Mouse (Mus musculus) duodenum, adult 2 months (tissue): Measurements from ENCODE around the gene Hist1h3g. TPM values are rescaled to one million over a fixed set of nuclear protein-coding genes. Genes with fewer than 3 reads are reported as not detected.

Source experiments
- polyA plus RNA-seq: library from polyadenylated mRNA; depleted of rRNA; stranded (reverse); fragments of >200 nt; gene quantifications from 2 replicates; pipeline ENCODE4 v1.2.3, GENCODE M21; 2012; ENCODE audit warnings: low replicate concordance; rRNA removed

The Hist1h3g gene
- polyA plus RNA-seq: 41.4 and 47.8 TPM in 2 replicates

DNA sequence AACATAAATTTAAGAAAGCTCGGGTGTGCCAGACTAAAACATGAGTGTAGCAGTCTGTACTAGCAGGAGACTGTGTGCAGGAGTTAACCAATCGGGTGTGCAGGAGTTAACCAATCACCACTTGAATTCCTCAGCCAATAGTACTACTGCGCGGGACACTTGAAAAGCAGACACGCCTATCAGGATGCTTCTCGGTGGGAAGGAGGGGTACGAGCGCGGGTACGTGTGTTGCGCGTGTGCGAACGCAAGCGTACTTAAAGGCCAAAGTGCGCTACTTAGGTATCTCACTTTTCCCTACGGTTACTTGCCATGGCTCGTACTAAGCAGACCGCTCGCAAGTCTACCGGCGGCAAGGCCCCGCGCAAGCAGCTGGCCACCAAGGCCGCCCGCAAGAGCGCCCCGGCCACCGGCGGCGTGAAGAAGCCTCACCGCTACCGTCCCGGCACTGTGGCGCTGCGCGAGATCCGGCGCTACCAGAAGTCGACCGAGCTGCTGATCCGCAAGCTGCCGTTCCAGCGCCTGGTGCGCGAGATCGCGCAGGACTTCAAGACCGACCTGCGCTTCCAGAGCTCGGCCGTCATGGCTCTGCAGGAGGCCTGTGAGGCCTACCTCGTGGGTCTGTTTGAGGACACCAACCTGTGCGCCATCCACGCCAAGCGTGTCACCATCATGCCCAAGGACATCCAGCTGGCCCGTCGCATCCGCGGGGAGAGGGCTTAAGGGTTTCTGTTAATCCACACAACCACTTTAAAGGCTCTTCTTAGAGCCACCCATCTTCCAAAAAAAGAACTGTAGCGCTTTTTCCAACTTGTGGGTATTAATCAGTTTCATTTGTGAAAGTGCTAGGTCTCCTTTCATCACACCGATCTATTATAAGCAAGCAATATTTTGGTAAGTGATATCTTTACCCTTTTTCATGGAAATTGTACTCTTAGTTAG is at the start of gene Hist1h3g:
Hist1h3g (plus strand) TSS at position 286 of the 939 bp plus-strand sequence.

DNA sequence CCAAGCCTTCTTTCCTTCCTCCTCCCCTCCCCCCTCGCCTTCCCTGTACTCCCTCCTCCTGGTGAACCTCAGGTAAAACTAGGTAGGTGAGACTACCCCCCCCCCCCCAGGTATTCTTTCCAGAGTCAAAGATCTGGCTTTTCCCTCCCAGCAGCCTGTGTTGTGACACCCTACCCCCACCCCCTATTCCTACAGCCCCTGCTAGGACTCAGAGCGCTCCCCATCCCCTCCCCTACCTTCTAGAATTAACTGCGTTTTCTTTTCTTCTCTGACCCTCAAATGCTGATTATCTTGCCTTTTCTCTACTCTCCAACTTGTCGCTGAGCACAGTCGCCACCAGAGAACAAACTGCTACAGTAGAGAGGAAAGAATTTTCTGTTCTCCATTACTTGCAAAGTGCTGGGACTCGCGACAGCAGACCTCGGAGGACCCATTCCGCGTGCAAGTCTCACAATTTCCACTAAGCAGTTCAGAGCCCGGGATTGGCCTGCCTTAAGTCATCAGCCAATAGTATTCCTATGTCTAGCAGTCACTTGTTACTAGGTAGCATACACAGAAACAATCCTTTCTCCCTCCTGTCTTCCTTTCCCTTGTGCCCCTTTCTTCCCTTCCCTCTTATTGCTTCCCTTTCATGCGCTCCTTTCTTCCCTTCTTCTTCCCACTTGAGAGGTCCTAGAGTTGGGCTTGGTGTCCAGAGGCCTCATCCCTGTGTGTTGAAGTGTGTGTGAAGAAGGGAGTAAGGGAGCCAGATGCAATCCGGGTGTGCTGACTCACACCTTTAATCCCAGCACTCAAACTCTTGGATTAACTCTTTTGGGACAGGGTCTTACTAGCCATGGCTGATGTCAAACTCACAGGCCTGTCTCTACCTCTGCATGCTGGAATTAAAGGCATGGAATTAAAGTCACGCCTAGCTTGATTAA is 46.6 kb upstream of the Hist1h3g start, which contains the start of gene Btn2a2:
Btn2a2 (minus strand) TSS at position 458 of the 923 bp plus-strand sequence.

DNA sequence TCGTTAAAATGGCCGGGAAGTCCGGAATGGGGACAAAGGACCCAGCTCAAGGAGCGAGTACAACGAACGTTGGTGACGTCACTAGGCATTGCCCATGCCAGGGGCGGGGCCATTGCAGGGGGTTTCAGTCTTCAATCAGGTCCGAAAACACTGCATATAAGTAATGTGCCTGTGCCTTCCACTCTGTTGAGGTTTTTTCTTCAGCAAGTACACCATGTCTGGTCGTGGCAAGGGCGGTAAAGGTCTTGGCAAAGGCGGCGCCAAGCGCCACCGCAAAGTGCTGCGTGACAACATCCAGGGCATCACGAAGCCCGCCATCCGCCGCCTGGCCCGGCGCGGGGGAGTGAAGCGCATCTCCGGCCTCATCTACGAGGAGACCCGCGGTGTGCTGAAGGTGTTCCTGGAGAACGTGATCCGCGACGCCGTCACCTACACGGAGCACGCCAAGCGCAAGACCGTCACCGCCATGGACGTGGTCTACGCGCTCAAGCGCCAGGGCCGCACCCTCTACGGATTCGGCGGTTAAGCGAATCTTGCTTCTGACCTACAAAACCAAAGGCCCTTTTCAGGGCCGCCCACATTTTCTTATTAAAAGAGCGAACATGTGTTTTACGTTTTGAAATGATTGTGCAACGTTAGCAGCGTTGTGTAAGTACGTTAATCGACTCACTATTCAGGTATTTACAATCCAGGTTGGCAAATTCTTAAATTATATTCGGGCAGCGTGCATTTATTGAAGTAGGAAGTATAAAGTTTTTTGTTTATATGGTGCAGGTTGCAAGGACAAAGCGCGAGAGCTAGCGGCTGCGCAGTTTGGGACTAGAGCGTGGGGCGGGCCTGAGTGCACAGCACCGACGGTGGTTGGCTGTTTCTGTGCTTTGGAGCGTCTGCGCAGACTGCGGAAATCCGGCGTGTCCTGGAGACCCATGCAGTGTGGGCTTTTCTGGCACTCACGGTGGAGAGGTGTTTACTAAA is 4.0 kb upstream of the Hist1h3g start, which contains the start of gene Hist1h4h:
Hist1h4h (plus strand) TSS at position 150 of the 975 bp plus-strand sequence.

DNA sequence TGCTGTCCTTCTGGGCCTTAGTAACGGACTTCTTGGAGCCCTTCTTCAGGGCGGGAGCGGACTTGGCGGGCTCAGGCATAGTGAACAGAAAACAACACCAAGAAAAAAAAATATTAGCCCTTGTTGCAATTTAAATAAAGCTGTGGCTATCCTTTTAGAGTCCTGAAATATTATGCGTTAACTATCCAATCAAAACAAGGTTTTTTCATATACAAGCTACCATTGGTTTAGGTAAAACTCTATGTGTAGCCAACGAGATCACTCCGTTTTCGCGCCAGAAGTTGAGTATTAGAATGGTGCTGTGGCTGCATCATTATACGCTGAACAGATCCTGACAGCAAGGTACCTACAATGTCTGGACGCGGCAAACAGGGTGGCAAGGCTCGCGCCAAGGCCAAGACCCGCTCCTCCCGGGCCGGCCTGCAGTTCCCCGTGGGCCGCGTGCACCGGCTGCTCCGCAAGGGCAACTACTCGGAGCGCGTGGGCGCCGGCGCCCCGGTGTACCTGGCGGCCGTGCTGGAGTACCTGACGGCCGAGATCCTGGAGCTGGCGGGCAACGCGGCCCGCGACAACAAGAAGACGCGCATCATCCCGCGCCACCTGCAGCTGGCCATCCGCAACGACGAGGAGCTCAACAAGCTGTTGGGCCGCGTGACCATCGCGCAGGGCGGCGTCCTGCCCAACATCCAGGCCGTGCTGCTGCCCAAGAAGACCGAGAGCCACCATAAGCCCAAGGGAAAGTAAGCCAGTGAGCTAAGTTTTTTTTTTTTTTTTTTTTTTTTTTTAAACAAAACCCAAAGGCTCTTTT is 1.5 kb upstream of the Hist1h3g start, which contains the start of gene Hist1h2af:
Hist1h2af (plus strand) TSS at position 347 of the 808 bp plus-strand sequence.

DNA sequence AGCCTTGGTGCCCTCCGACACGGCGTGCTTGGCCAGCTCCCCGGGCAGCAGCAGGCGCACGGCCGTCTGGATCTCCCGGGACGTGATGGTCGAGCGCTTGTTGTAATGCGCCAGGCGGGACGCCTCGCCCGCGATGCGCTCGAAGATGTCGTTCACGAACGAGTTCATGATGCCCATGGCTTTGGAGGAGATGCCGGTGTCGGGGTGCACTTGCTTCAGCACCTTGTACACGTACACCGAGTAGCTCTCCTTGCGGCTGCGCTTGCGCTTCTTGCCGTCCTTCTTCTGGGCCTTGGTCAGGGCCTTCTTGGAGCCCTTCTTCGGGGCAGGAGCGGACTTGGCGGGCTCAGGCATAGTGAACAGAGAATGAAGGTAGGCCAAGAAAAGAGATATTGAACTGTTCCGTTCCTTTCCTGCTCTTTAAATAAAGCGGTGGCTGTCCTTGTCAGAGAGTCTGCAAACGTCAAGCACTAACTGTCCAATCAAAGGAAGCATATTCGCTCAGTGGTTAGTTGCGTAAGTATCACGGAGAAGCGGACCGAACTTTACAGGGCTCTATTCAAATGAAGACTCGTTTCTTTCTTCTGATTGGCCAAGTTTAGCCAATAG is 7.9 kb downstream of the Hist1h3g start, which contains the start of gene Hist1h2bh:
Hist1h2bh (minus strand) TSS at position 394 of the 609 bp plus-strand sequence.

DNA sequence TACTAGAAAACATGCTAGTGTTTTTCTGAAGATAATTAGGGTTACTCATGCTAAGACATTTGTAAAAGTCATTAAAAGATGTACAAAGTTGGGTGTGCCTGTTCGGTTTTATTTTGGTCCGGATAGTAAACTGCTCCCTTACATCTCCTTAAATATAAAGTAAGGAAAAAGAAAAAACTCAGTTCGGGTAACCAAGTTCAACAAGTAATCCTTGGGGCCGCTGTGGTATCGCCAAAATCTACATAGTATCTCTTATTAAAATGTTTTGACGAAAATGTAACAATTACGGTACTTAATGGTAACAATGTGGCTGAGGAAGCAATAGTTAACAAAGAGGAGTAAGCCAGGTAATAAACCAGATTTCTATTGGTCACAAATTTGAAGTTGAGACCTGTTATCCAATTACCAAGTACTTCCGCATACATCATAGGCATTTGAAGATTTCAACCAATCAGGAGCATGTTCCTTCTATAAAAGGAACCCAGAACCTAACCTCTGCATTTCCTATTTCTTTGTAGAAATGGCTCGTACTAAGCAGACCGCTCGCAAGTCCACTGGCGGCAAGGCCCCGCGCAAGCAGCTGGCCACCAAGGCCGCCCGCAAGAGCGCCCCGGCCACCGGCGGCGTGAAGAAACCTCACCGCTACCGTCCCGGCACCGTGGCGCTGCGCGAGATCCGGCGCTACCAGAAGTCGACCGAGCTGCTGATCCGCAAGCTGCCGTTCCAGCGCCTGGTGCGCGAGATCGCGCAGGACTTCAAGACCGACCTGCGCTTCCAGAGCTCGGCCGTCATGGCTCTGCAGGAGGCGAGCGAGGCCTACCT is 9.0 kb downstream of the Hist1h3g start, which contains the start of gene Hist1h3f:
Hist1h3f (plus strand) TSS at position 88 of the 822 bp plus-strand sequence.

DNA sequence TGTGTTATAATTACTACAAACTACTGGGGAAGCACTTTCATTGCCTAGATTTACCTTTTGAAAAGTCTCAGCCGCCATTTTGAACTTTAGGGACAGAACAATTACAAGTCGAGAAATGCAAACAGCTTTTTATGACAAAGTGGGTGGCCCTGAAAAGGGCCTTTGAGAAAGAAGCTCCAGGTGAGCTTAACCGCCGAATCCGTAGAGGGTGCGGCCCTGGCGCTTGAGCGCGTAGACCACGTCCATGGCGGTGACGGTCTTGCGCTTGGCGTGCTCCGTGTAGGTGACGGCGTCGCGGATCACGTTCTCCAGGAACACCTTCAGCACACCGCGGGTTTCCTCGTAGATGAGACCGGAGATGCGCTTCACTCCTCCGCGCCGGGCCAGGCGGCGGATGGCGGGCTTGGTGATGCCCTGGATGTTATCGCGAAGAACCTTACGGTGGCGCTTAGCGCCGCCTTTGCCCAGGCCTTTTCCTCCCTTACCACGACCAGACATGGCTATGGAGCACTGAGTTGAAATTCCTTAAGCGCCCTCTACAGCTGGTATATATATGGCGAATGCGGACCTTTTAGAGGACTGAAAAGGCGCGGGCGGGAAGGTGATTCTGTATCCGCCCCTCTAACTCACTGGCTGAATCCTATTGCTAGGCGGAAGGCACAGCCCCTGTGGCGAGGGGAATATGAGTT is 16.1 kb downstream of the Hist1h3g start, which contains the start of gene Hist1h4f:
Hist1h4f (minus strand) TSS at position 503 of the 689 bp plus-strand sequence.

DNA sequence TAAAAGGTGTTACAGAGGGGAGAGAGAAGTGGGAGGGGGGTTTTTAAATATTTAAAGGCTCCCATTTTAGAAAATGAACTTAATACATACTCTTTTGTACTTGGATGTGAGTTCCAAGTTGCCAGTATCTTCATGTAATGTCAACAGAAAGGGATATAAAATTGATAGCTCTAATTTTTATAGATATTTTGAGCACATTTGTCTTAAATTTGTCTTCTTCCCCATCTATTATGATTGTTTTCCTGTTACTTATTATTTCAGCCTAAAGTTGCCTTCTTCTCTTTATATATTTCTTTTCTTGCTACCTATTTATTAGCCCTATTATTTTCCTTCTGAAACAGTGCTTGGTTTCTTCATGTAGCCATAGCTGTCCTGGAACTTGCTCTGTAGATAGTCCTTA is 17.7 kb downstream of the Hist1h3g start, which contains the start of gene Hist1h1d:
Hist1h1d (plus strand) TSS at position 301 of the 400 bp plus-strand sequence.

DNA sequence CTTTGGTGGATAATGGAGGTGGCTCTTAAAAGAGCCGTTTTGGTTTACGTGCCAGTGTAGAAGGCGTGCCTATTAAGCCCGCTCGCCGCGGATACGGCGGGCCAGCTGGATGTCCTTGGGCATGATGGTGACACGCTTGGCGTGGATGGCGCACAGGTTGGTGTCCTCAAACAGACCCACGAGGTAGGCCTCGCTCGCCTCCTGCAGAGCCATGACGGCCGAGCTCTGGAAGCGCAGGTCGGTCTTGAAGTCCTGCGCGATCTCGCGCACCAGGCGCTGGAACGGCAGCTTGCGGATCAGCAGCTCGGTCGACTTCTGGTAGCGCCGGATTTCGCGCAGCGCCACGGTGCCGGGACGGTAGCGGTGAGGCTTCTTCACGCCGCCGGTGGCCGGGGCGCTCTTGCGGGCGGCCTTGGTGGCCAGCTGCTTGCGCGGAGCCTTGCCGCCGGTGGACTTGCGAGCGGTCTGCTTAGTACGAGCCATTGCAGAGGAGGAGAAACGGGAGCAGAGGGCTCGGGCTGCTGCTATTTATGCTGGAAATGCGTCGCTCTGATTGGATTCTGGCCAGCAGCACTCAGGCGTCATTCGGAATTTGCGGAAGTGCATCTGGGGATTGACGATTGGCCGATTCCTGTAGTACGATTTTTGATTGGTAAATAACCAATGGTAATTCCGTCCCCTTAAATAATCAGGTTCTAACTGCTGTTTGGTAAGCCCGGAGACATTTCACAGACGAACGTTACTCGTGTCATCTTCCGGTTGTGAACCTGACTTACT is 26.8 kb downstream of the Hist1h3g start, which contains the start of gene Hist1h3e:
Hist1h3e (minus strand) TSS at position 487 of the 777 bp plus-strand sequence.

DNA sequence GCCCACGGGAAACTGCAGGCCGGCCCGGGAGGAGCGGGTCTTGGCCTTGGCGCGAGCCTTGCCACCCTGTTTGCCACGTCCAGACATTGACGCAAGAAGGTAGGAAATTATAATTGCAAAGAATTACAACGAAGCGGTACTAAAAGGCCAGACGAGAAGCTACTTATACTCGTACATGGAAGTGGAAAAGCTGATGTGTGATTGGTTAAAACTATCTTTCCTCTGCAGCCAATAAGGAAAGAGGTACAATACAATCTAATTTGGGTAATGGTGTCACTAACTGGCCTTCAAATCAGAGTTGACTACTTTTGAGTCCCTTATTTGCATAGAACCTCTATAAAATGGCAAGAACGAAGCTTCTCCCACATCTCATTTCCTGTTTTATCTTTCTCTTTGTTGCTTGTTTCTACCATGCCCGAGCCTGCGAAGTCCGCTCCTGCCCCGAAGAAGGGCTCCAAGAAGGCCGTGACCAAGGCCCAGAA is 35.8 kb downstream of the Hist1h3g start, which contains the start of the genes Hist1h2ae and Hist1h2bg:
Hist1h2ae (minus strand) TSS at position 199 of the 482 bp plus-strand sequence.
Hist1h2bg (plus strand) TSS at position 375 of the 482 bp plus-strand sequence.

DNA sequence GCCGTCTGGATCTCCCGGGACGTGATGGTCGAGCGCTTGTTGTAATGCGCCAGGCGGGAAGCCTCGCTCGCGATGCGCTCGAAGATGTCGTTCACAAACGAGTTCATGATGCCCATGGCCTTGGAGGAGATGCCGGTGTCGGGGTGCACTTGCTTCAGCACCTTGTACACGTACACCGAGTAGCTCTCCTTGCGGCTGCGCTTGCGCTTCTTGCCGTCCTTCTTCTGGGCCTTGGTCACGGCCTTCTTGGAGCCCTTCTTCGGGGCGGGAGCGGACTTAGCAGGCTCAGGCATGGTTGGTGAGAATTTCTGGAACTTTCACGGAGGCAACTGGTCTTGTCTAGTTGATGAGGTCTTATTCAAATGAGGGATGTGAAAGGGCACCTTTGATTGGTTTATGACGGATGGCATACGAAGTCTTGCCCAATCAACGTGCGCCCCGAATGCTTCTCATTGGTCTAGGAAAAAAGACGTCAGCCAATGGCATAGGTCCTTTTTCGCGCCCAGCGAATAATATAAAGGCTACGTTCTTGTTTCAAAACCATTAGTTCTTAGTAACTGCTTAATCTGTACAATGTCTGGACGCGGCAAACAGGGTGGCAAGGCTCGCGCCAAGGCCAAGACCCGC is 38.8 kb downstream of the Hist1h3g start, which contains the start of the genes Hist1h2bf and Hist1h2ad:
Hist1h2bf (minus strand) TSS at position 299 of the 627 bp plus-strand sequence.
Hist1h2ad (plus strand) TSS at position 484 of the 627 bp plus-strand sequence.

DNA sequence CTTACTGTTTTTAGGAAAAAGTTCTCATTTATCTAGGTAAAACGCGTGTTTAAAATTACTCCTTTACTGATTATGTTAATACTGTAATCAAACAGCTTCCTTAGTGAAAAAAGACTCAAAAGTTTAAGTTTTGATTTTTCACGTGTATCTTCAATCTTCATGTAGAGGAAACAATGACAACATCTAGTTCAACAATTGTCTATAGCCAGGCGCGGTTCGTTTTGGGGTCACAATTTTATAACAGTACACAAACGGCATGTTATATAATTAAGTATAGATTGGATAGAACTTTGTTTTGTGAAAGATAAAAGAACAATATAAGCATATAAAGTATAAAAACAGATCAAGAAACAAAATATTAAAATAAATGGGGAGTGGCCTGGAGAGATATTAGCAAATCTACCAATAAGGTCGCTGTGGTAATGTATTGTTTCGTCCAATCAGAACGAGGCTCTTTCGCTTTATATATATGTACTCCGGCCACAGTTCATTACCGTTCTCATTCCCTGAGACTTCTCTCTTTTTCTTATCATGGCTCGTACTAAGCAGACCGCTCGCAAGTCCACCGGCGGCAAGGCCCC is 40.1 kb downstream of the Hist1h3g start, which contains the start of gene Hist1h3d:
Hist1h3d (plus strand) TSS at position 493 of the 581 bp plus-strand sequence.

DNA sequence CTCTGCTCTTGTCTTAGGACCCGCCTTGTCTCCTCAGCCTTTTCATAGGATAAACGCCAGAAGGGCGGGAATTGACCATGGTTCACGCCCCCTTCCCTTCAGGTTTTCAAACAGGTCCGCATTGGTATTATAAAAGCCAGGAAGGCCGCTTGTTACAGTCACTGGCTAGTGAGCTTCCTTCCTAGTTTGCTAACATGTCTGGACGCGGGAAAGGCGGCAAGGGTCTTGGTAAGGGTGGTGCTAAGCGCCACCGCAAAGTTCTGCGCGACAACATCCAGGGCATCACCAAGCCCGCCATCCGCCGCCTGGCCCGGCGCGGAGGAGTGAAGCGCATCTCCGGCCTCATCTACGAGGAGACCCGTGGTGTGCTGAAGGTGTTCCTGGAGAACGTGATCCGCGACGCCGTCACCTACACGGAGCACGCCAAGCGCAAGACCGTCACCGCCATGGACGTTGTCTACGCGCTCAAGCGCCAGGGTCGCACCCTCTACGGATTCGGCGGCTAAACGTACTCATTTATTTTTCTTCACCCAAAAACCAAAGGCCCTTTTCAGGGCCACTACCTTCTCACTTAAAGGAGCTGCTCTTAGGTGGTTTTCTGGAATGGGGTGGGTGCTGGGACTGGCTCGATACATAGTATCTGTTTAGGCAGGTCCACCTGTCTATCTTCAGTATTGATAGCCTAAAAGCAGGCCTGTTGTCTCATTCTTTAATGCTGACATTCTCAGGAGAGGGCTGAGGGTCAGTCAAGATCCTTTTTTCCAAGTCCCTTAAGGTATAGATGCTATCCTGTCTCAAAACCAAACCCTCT is 46.4 kb downstream of the Hist1h3g start, which contains the start of gene Hist1h4d:
Hist1h4d (plus strand) TSS at position 191 of the 811 bp plus-strand sequence.

